Mouse (Mus musculus) cerebellum, adult 2 months (tissue): Measurements from ENCODE around the gene Ppm1l. TPM values are rescaled to one million over a fixed set of nuclear protein-coding genes. Genes with fewer than 3 reads are reported as not detected.

Experiments used
- DNase-seq, 2 experiments: peaks; one replicate each; pipeline ENCODE4 v3.0.0; 2021
- H3K27ac ChIP-seq: fragments of 200-500 bp; 2 replicates; pipeline ENCODE4 v1.5.1; 2012; ENCODE audit warnings: low read length, control low read depth, inconsistent platforms; ENCODE audit not compliant: insufficient read depth
- H3K27me3 ChIP-seq: fragments of 200-500 bp; 2 replicates; pipeline ENCODE4 v1.6.1; 2012; ENCODE audit warnings: inconsistent platforms, mild to moderate bottlenecking, low read length, moderate library complexity; ENCODE audit not compliant: control insufficient read depth, insufficient read depth
- H3K4me1 ChIP-seq: fragments of 200-500 bp; 2 replicates; pipeline ENCODE4 v1.6.1; 2011; ENCODE audit warnings: low read length; ENCODE audit not compliant: control insufficient read depth, insufficient read depth
- H3K4me3 ChIP-seq: fragments of 200-500 bp; replicated peaks from 2 replicates; pipeline ENCODE3; 2011; ENCODE audit warnings: mild to moderate bottlenecking, low read depth, low read length, control low read depth; ENCODE audit not compliant: insufficient read depth
- CTCF ChIP-seq: fragments of 200-500 bp; IDR thresholded peaks from 2 replicates; pipeline ENCODE4 v1.5.1; 2011; ENCODE audit warnings: low read depth, mild to moderate bottlenecking, control low read depth, low read length, moderate library complexity, borderline replicate concordance; ENCODE audit not compliant: insufficient read depth
- POLR2A ChIP-seq: fragments of 200-500 bp; IDR thresholded peaks from 2 replicates; pipeline ENCODE4 v1.6.1; 2011; ENCODE audit warnings: low read length, control low read depth, borderline replicate concordance; ENCODE audit not compliant: insufficient read depth
- WGBS: fragments of 180-500 bp; shearing (Covaris S2); methylation state at CpG from one replicate; pipeline ENCODE4 v1.1.7; 2018; 5-methylcytosine and 5-hydroxymethylcytosine counted together
- polyA plus RNA-seq: library from polyadenylated mRNA; depleted of rRNA; stranded (reverse); fragments of >200 nt; gene quantifications from 2 replicates; pipeline ENCODE4 v1.2.3, GENCODE M21; 2012

Ppm1l gene
- polyA plus RNA-seq, 1 experiment: 38.2 TPM

- H3K4me1 ChIP-seq: peaks cover 5% of the 10 kb centered on the region
- TF ChIP-seq POLR2A (no peak), CTCF (no peak)
- H3K4me3 ChIP-seq: peak overlapping the region; percentile 91
- H3K27ac ChIP-seq: peak overlapping the region; percentile 15
- no peaks in the 10 kb centered on the region for H3K27me3 ChIP-seq
- DNase-seq: peak in 1 of 2 experiments; percentile 48
- under 1% methylated on average over 73 of the region's 73 CpGs for WGBS
Observed at GRCm38 (mm10) chr3:69317251-69318125, 827 bp downstream of the Ppm1l start.

DNA sequence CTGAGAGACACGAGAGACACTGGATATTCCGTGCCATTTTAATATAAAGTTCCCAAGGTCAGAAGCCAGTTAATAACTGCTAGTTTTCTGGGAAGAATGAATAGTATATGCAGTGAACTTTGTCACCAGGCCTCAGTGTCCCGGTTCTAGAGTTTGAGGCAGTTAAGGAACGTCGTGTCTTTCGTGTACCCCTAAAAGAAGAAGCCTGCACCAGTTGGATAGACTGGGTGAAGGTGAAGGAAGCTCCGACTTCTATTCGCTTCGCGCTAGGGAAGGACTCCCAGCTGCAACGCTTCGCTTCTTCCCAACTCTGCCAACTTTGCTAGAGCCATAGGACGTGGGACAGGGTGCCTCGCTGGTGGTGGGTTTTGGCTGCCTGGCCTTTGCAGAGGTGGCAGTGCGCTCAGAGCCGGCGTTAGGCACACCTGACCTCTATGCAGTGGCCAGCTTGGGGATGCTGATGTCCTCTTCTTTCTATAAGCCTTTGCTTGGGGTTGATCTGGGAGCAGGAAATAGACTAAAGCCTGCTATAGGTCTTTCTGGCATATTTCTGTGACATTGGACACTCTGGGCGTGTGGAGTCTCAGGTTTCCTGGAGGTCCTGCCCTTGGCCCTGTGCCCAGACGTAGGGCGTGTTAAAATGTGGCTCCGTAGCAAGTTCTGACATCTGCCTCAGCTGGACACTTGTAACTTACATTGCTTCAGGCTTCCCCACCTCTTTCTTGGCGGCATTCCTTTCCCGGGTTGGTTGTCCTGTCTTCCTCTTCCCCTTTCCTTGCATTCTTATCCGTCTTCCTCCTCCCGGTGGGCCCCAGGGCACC lies 1.7 kb downstream of the Ppm1l start:
- Histone ChIP-seq H3K27me3 (no peaks in the 10 kb centered on the region), H3K4me3 (peak overlapping the region; percentile 91), H3K27ac (no peak overlapping the region), H3K4me1 (peaks cover 8% of the 10 kb centered on the region)
- peak; percentile 43 to 48 for DNase-seq
- no peak for TF ChIP-seq POLR2A
- TF ChIP-seq CTCF: no peak
- WGBS: 2% methylated on average over 25 of the region's 25 CpGs

- TF ChIP-seq POLR2A: no peak
- TF ChIP-seq CTCF: no peak
- H3K27me3 ChIP-seq: no peaks in the 10 kb centered on the region
- WGBS: 43% methylated on average over 6 of the region's 6 CpGs
Observed at GRCm38 (mm10) chr3:69319061-69319720, 2.5 kb downstream of the Ppm1l start.

DNA sequence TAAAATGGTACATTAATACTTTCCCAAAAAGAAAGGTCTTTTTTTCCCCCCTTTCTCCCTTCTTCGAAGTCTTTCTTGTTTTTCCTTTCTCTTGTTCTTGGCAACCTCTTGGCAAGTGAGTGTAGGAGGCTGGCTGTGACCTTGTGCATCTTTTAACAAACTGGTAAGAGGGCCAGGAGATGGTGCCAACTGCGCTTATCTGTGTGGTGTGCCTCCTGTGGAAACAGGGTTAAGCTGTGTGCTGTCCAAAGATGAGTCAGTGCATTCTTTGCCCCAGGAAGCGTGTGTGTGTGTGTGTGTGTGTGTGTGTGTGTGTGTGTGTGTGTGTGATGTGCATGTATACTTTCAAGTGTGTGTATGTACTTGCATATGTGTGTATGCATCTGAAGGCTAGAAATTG lies 7.3 kb downstream of the Ppm1l start:
- WGBS: 10% methylated on average over 3 of the region's 3 CpGs
- DNase-seq: peak; percentile 56 to 76
- H3K27ac ChIP-seq: no peak overlapping the region
- H3K4me3 ChIP-seq: no peak overlapping the region
- no peaks in the 10 kb centered on the region for H3K27me3 ChIP-seq
- TF ChIP-seq CTCF: no peak; the same call in 1 of the 2 replicates
- TF ChIP-seq POLR2A: no peak
- H3K4me1 ChIP-seq: peaks cover 15% of the 10 kb centered on the region

More at GRCm38 (mm10) chr3:69319061-69319720, 2.5 kb downstream of the Ppm1l start:
- Histone ChIP-seq H3K4me1 (peaks cover 11% of the 10 kb centered on the region), H3K27ac (no peak overlapping the region), H3K4me3 (peak overlapping the region; percentile 91)
- no peak for DNase-seq

- no peak for DNase-seq
- H3K4me1 ChIP-seq: peaks cover 3% of the 10 kb centered on the region
- no peaks in the 10 kb centered on the region for H3K27me3 ChIP-seq
- 58% methylated on average over 5 of the region's 5 CpGs for WGBS
- no peak overlapping the region for H3K4me3 ChIP-seq
- H3K27ac ChIP-seq: no peak overlapping the region
- TF ChIP-seq CTCF (no peak), POLR2A (no peak)
Observed at GRCm38 (mm10) chr3:69329910-69330309, 13.2 kb downstream of the Ppm1l start.

DNA sequence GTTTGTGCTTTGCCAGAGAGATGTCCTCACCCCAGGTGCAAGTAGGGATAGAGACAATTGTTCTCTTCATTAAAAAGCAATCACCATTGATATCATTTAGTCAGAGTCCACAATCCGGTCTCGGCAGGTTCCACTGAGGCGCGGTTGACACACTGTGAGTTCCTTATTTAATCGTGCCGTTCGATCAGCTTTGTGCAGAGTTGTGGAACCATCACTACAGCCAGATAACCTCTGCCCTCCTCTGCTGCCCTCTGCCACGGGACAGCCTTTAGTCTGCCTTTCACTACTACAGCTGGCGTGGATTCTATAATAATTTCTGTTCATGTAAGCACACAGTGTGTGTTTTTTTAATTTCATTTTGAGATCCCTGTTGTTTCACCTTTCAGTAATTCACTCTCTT lies 17.2 kb downstream of the Ppm1l start:
- TF ChIP-seq CTCF: no peak
- no peak for TF ChIP-seq POLR2A
- WGBS: 72% methylated on average over 9 of the region's 9 CpGs
- no peak for DNase-seq
- H3K4me1 ChIP-seq: peaks cover 3% of the 10 kb centered on the region
- H3K4me3 ChIP-seq: no peak overlapping the region
- H3K27me3 ChIP-seq: no peaks in the 10 kb centered on the region
- H3K27ac ChIP-seq: no peak overlapping the region

DNA sequence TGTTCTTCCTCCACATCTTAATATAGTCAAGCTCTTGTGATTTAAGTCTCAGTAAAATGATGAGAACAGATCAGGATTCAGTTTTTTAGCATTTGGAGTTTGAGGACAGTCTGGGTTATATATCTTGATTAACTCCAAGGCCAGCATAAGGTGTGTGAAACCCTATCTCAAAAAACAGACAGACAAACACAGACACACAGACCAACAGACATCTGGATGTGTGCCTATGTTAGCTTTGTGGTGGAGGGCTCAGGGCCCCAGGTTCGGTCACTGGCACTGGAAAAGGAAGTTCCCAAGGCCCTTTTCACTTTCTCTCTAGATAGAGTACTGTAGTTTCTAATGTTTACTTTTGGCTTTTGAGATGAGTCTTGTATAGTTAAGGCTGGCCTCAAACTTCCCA lies 23.8 kb downstream of the Ppm1l start:
- Histone ChIP-seq H3K27ac (no peak overlapping the region), H3K27me3 (no peaks in the 10 kb centered on the region), H3K4me3 (no peak overlapping the region), H3K4me1 (peaks cover 3% of the 10 kb centered on the region)
- WGBS: 97% methylated on average over 1 of the region's 1 CpGs
- DNase-seq: no peak
- TF ChIP-seq CTCF (no peak), POLR2A (no peak)

- H3K4me1 ChIP-seq: peaks cover 3% of the 10 kb centered on the region
- no peak overlapping the region for H3K27ac ChIP-seq
- H3K27me3 ChIP-seq: no peaks in the 10 kb centered on the region
- TF ChIP-seq CTCF: no peak
- TF ChIP-seq POLR2A: no peak
- H3K4me3 ChIP-seq: no peak overlapping the region
- DNase-seq: no peak
Observed at GRCm38 (mm10) chr3:69340971-69341370, 24.3 kb downstream of the Ppm1l start.
